Mouse (Mus musculus) ovary, postnatal 36 days (tissue): ENCODE results near the gene Umad1.

Experiments
- DNase-seq: peaks from one replicate; pipeline ENCODE4 v3.0.0; 2022; ENCODE audit warnings: low spot score, mixed read lengths

The Umad1 gene

DNA sequence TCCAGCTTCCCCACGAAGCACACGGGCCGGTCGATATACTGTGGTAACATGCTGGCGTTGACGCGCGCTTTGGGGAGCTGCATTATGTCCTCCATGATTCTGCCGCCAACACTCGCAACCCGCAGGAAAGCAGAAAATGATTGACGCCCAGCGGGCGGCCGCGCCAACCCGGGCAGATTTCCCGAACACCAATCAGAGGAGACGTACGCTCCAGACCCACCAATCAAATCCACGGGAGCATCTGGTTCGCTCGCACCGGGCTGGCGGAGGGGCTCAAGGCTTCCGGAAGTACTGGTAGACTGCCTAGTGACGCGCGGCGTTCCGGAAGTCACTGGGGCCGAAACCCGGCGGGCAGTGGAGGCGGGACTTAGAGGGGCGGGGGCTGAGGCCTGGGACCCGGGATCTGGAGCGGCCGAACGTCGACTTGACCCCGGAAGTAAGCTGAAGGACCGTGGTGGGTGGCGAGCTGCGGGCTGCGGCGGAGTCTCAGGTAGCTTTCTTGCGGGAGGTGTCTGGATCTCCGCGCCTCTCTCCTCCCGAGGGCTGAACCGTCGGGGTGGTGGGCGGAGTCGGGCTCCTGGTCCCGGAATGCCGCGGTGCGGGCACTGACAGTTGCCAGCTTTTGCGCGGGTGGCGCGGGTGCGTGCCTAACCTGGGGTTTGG is at the start of gene Umad1, which contains the start of the genes Rpa3 and Gm45062:
Gene Umad1, plus strand, starts transcription at position 285 of the 663 bp plus-strand sequence.
Gene Rpa3, minus strand, starts transcription at position 170 of the 663 bp plus-strand sequence.
Gene Gm45062, plus strand, starts transcription at position 447 of the 663 bp plus-strand sequence.
- DNase-seq: peak; percentile 94

DNA sequence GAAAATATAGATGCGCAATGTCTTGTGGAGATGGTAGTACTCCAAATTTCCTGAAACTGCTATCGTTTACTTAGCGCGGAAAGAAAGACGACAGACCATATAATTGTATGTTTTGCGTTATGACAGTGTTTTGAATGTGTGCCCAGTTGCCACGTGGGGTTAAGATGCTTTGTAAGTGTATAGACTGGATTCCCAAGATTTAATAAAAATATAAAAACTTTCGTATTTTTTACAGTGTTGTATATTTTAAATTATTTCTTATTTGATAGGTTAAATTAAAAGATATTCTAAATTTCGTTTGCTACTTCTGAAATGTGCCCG is 49.3 kb upstream of the Umad1 start:
- DNase-seq: no peak

DNA sequence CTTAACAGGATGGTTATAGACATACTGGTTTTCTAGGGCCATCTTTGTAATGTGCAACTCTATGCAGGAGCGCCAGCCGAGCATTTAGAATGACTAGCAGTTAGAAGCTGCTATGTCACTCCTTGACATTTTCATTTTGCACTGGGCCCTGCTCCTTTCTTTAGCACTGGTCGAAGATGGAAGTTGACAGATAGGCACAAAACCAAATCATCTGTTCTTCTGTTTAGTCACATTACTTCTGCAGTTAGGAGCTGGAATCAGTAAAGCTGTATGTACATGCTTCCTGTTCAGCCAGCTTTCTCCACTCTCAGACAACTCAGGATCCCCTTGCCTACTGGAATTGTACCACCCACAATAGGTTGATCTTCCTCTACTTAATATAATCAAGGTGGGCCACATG is 48.4 kb upstream of the Umad1 start:
- DNase-seq: no peak

DNA sequence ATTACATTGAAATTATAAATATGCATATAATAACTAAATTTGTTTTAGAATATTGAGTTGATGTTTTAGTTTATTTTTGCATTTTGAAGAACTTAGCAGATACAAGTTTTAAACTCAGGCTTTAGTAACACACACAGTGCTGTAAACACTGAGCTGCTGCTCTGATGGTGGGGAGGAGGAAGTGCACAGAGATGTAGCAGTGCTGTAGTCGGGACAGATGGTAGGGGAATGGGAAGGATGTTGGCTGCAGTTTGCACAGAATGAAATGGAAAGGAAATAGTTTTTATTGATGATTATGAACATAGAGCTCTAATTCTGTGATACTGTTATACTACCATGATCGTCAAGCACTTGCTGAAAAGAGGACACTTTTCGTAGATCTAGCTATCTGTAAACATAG is 32.1 kb upstream of the Umad1 start:
- DNase-seq: no peak

DNA sequence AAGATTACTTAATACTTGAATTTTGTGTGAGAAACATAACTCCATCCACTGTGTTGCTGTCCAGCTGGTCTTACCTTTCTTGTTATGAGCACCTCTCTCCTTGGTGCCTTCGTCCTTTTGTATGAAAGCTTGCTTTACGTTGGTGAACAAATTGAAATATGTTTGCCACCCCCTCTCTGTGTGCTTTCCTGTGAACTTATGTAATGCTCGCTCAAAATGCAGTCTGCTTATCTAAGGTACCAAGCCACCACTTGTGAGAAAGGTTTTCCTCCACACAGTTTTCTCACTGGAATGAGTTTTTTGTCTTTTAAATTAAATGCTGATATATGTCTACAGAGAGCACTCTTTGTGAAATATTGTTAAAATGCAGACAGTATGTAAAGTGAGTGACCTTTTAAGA is 30.5 kb upstream of the Umad1 start:
- DNase-seq: no peak

DNA sequence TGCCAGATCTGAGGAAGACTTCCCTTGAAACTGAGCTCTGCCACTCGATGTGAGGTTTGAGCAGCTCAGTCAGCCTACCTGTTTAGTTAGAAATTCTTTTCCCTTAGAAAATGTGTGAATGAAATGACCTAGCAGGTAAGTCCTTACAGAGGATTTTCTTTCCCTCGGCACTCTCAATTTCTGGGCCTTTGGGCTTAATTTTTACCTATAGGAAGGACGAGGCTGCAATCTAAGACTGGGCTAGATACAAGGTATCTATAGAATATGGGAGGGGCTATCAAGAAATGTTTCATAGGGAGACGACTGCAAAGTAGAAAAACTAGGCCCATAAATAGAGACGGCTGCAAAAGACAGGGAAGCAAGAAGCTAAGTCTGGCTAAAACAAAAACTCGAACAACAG is 772 bp upstream of the Umad1 start:
- DNase-seq: no peak

DNA sequence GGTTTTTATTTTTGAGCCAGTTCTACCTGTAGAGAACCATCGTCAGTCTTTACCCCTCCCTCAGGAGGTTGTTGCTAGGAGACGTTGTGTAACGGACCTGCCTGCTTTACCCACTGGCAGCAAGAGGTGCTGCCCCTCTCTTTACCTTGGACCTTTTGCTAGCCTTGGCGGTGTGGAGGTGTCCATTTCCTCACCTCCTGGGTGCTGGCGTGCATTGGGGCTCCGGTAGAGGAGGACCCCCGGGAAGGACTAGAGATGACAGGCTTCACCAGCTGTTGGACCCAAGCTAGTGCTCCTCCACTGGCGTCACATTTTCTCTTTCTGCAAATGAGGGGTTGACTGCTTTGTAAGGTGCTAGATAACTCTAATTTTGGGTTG is 568 bp downstream of the Umad1 start:
- DNase-seq: no peak

DNA sequence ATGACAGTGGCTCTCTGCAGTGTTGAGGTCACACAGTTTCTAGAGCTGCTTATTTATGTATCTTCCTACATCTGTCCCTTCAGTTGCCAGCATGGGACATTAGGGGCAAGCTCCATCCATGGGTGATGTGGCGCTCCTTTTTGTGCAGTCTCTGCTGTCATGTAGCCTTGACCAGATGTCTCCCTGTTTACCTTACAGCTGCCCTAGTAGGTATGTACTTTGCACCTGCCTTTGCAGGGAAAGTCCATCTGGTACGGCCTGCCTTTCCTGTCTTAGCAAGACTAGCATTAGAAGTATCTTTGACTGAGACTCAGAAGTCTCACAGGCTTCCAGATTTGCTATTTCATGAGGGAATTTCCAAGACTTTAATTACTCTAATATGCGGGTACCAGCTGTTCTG is 12.0 kb downstream of the Umad1 start:
- no peak for DNase-seq

DNA sequence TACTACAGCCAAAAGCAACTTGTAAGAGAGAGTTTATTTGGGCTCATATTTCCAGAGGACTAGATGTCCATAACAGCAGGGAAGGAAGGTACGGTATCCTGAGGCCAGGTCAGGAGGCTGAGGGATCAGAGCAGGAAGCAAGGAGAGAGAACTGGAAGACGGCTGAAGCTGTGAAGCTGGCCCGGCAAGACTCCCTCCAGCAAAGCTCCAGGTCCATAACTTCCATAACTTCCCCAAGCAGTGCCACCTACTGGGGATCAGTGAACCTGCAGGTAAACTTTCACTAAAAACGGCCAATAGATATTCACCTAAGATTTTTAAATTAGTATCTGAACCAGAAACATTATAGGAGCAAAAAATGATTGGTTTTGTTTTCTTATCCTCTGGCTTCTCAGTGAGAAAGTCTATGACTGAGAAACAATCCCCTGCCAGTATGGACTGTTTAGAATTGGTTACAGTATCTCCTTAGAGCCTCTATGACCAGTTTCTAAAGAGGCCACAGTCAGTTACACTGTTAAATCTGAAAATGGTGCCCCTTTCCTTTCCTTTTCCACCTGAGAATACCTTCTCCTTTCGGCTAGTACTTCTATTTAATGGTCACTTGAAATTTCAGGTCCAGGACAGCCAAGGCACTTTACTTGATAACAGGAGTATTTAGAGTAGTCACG is 15.4 kb downstream of the Umad1 start:
- peak; percentile 25 for DNase-seq

DNA sequence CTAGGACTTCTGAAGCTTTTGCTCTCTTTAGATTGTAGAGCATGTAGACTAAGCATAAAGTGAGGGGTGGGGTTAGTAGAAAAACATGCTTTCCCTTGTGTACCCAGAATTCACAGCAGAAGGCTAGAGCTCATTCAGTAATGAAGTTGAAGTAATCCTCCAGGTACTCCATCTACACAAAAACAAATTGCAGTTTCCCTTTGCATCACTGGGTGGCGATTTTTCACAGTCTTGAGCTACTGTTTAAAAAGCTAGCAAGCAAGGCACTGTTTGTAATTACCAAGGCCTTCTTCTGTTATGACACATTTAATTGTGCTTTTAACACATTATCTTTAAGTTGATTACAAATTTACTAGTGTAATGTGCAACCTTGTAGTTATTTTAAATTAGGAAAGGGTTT is 16.0 kb downstream of the Umad1 start:
- DNase-seq: no peak

DNA sequence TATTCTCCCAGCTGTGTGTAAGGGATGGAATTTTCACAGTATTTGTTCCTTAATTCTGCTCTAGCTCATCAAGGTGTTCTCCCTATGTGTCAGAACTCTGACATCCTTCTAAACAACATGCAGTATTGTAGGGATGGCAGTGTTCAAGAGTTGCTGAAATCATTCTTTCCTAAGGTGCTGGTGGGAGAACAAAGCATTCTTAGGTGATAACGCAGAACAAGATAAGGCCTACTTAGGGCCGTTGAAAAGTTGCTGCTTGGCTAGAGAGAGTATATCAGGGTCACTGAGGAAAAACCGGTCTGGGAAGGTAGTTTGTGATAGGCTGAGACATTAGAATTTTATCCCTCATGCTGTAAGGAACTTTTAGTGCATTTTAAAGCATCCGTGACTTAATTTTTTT is 17.3 kb downstream of the Umad1 start:
- DNase-seq: no peak

DNA sequence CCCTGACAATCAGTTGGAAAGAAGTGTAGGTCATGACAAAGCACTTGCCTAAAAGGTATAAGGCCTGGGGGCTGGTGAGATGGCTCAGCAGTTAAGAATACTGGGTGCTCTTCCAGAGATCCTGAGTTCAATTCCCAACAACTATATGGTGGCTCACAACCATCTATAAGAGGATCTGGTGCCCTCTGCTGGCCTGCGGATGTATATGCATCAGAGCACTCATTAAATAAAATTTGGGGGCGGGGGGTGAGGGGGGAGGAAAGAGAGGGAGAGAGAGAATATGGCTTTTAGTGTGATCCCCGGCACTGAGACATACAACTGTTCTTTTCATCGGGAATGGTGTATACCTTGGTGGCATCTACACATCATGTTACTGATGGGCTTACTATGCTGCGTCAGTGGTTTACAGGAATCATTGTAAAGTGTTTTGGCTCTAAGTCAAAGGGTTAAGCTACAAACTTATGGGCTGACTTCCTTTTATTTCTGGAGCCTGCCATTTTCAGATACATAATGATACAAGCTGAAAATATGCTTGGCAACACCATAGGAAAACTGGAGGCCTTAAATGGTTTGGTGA is 19.4 kb downstream of the Umad1 start:
- DNase-seq: no peak

DNA sequence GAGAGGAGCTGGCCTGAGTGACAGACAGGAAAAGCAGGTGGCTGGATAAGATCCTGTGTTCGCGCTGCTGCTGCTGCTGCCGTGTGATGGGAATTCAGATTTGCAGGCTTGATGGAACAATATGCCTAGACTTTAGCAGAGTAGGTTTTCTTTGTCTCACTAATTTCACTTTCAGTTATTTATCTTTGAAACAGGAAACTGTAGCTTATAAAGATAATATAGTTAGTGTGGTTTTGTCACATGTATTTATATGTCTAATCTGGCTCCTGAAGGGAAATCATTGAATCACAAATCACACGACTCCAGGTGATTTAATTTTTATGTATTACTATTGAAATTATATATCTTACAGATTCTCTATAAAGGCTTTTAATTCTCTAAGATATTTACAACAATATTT is 24.2 kb downstream of the Umad1 start:
- DNase-seq: no peak

DNA sequence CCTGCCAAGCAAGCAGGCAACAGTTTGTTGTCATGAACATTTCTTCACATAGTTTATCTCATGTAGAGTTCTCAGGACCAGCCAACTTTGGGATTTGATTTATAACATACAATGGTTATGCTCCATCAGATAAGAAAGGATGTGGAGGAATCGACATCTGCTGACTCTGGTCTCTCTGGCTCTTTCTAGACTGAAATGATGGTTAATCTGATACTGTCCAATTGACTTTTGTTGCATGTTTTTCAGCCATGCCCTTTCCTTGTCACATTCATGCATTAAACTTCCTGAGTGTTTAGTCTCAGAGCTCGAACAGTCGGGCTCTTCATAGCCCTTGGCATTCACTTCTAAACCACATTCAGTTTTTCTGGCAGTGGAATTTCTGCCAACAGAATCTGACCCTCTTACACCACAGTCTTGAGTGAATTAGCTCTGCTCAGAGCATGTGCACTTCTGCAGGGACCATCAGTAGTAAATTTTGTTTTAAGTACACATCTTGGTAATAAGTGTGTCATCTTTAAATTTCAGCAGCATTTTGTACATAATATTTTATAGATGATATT is 26.4 kb downstream of the Umad1 start:
- no peak for DNase-seq

DNA sequence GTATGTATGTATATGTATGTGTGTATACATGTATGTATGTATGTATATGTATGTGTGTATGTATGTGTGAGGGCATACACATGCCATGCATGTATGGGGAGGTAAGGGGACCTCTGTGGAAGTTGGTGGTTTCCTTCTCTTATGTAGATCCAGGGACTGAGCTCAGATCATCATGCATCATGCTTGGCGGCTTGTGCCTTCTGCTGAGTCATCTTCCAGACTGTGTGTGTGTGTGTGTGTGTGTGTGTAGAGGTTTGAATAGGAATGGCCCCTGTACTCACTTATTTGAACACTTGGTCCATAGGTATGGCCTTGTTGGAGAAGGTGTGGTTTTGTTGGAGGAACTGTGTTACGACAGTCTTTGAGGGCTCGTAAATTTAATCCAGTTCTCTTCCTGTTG is 27.1 kb downstream of the Umad1 start:
- DNase-seq: no peak

DNA sequence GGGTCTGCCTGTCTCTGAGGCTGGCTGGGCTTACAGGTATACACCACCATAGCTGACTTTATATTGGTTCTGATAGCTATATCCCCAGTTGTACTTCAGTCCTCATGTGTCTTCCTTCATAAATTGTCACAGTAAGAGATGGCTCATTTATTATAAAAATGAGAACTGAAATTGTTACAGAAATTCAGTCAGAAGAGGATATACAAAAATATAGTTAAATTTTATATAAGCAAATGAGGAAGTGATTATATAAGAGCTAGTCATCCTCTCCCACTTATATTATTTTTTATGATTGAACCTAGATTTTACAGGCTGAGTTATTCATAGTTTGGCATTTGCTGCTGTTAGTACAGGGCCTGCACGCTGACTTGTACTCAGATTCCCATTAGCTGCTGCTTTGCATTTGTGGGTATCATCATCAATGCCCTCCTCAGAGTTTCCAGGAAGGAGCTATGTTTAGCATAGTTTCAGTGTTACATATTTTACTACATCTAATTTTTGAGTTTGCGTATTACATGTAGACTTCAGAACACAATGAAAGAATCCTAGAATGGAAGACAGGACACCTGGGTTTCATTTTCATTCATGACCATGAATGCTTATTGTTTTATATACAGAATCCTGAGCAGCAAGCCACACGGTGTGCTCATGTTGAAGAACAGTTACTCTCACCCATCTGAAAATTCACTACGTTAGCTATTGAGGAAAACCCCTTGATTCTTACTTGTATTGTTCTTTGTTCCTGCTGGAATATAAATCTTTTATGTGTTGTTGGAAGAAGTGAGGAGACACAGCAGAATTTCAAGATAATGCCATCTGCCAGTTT is 29.9 kb downstream of the Umad1 start:
- no peak for DNase-seq

DNA sequence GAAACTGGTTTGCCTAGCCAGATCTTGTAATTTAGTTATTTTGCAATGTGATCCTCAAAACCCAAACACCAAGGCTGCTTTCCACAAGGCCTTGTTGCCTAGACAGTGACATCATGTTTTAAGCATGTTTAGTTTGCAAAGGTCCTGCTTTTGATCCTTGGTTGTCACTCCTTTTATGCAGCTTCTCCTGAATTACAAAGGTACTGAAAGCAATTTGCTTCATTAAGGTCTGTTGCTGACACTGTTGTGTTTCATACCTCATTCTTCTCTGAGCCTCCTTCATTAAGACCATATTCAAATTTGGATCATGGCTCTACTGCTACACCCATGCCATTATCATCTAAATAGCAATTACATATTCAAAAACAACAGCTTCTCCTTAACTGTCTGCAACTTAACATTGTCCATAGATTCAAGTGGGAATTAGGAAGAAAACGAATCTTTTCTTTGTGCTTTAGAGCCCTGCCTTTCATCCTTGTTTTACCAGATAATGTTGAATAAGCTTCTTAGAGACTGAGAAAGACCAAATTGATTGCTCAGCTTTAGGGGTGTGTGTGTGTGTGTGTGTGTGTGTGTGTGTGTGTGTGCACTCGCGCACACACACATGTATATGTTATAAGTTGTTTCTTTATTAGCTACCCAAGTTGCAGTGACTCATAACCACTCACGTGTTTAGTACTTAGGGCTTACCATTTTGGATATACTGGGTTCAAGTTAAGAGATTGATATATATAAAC is 35.1 kb downstream of the Umad1 start:
- no peak for DNase-seq

DNA sequence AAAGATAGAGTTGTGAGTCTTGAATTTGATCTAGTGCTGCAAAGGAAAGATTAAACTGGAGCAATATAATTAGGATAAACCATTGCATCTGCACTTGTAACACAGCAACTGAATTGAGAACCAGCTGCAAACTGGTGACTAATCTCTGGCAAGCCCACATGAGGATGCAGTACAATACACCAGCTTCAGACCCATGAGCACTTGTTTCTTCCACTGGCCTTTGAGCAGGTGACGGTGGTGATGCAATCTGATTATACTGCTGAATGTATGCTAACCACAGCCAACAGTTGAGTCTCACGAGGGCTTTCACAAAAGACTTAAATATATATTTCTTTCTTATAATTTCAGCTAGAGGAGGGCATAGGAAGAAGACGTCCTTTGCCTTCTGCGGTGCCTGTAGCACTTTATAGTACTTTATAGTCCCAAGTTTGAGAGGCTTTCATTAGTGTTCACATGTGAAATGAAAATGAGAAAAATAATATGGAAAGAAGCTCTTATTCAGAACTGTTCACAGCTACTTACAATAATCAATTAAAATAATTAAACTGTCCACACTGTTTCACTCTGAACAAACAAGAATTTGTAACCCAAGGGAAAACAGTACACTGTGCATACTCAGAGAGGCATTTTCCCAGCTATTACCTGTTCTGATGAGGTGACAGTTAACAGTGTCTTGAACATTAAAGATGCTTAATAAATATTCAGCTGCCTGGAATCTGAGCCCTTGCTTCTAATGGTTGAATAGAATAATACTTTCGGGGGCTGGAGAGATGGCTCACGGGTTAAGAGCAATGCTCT is 40.2 kb downstream of the Umad1 start:
- DNase-seq: no peak

DNA sequence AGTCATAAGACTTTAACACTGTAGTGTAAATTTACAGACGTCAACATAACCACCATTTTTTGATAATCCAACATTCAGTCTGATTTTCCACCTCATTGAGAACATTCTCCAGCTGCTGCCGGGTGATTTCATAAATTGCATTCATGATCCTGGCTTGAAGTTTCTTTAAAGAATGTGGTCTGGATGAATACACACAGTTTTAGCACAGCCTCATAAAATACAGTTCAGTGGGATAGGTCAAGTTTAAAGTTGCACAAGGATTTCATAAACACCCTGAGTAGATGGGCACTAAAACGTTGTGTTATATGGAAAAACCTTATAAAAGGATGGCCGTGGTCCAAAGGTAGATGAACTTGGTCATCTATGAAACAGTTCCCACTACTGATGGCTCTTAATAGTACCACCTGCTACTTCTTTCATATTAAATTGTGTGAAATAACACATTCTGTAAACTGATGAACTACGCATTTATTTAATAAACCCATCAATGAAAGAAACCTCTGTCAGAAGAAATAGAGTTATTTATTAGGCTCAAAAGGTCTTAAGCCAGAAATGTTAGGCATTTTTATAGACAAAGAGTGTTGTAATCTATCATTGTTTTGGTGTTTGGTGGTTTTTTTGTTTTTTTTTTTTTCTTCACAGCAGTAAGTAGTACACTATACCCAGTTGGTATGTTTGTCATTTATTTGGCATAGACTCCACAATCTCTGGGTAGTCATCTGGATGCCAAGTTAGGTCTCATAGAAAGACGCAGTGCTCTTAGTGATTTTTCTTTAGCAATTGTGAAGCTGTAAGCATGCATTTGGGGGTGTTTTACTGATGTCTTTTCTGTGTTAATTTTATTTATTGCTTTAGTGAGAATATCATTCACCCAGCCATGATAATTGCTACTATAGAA is 49.0 kb downstream of the Umad1 start:
- no peak for DNase-seq

DNA sequence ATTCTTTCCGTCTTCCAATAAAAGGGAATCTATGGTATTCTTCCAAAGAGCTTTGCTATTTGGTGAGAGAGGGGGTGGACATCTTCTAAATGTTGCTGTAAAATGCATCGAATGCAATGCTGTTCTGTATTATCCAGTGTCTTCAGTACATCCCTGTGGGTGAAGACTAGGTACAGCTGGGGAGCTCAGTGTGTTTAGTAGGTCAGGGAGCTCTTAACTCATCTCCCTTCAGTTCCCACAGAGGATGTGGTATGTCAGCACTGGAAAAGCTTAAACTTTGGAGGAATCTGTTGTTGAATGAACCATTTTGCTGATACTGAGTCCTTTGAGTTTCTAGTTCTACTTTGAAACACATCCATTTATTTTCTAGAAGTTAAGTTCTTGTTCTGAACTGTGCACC is 53.5 kb downstream of the Umad1 start:
- no peak for DNase-seq
